22 mouse cellular contexts compared by ENCODE assay signal in the genomic region with DNA sequence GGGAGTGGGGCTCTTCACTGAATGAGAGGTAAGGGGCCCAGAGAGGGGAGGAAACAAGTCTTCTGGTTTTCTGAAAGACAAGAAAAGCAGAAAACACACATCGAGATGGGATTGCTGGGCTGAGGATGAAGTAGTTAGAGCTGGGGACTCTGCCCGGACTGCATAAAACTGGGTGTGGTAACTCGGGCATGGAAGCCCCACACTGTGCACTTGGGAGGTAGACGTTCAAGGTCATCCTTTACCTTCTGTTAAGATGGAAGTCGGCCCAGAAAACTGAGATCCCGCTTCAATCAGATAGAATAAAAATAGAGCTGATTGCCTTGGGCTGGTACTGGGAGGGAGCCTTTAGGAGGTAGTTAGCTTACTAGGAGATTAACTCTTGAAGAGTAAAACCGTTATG.
DNase-seq lines count a peak whose midpoint lies in the region; ATAC-seq and TF ChIP-seq lines count a peak whose summit lies in the region.
"Had no signal": no experiment of that assay in that cellular context is flagged by ENCODE, and none has a peak within 500 bp of the region (broad histone marks: within the 10 kb centered on the region; RNA-seq: fewer than 3 reads in every experiment).

No protein-coding gene starts in this region.

- H3K9me3 ChIP-seq in intestine, embryonic 15.5 days = no peaks in the 10 kb centered on the region
- no peaks in the 10 kb centered on the region for H3K9me3 ChIP-seq in intestine, postnatal 0 days (ENCODE audit: control insufficient read depth)
- H3K9me3 ChIP-seq in midbrain, postnatal 0 days (ENCODE audit: low read length) = no peaks in the 10 kb centered on the region
- H3K9me3 ChIP-seq: embryonic facial prominence, embryonic 12.5 days; embryonic facial prominence, embryonic 15.5 days; hindbrain, embryonic 12.5 days; hindbrain, embryonic 15.5 days had no signal

- no peaks in the 10 kb centered on the region for H3K27me3 ChIP-seq in intestine, embryonic 15.5 days (replicated peaks)
- H3K27me3 ChIP-seq in intestine, postnatal 0 days (replicated peaks; ENCODE audit: control insufficient read depth, insufficient read depth, low read length) = no peaks in the 10 kb centered on the region
- H3K27me3 ChIP-seq in midbrain, postnatal 0 days (ENCODE audit: insufficient read depth, low read length) = no peaks in the 10 kb centered on the region
- H3K27me3 ChIP-seq: embryonic facial prominence, embryonic 12.5 days; embryonic facial prominence, embryonic 15.5 days; hindbrain, embryonic 12.5 days; hindbrain, embryonic 15.5 days; Patski had no signal

- 60% methylated on average over 7 of the region's 7 CpGs for WGBS in intestine, embryonic 15.5 days
- WGBS in intestine, postnatal 0 days = 47% methylated on average over 7 of the region's 7 CpGs
- WGBS in midbrain, postnatal 0 days = 72% methylated on average over 7 of the region's 7 CpGs

- H3K4me2 ChIP-seq in intestine, embryonic 15.5 days (replicated peaks) = no peak overlapping the region
- no peak overlapping the region for H3K4me2 ChIP-seq in intestine, postnatal 0 days (replicated peaks; ENCODE audit: low read depth)
- H3K4me2 ChIP-seq in midbrain, postnatal 0 days (ENCODE audit: low read depth, low read length, poor library complexity, severe bottlenecking) = no peak overlapping the region
- H3K4me2 ChIP-seq: embryonic facial prominence, embryonic 12.5 days; embryonic facial prominence, embryonic 15.5 days; heart, embryonic 11.5 days; hindbrain, embryonic 12.5 days; hindbrain, embryonic 15.5 days had no signal

- H3K9ac ChIP-seq in intestine, embryonic 15.5 days = no peak overlapping the region
- no peak overlapping the region for H3K9ac ChIP-seq in intestine, postnatal 0 days (ENCODE audit: low read depth, low read length)
- no peak overlapping the region for H3K9ac ChIP-seq in midbrain, postnatal 0 days (replicated peaks; ENCODE audit: low read length, poor library complexity, severe bottlenecking)
- H3K9ac ChIP-seq: embryonic facial prominence, embryonic 12.5 days; embryonic facial prominence, embryonic 15.5 days; hindbrain, embryonic 12.5 days; hindbrain, embryonic 15.5 days had no signal

- no peak overlapping the region for H3K27ac ChIP-seq in intestine, embryonic 15.5 days
- H3K27ac ChIP-seq in intestine, postnatal 0 days (ENCODE audit: low read depth, low read length) = no peak overlapping the region
- no peak overlapping the region for H3K27ac ChIP-seq in midbrain, postnatal 0 days (ENCODE audit: low read depth, low read length)
- H3K27ac ChIP-seq: embryonic facial prominence, embryonic 12.5 days; embryonic facial prominence, embryonic 15.5 days; heart, adult 2 months; hindbrain, embryonic 12.5 days; hindbrain, embryonic 15.5 days had no signal

- H3K36me3 ChIP-seq in intestine, embryonic 15.5 days = no peaks in the 10 kb centered on the region
- no peaks in the 10 kb centered on the region for H3K36me3 ChIP-seq in intestine, postnatal 0 days (ENCODE audit: control insufficient read depth, insufficient read depth)
- H3K36me3 ChIP-seq in midbrain, postnatal 0 days (ENCODE audit: insufficient read depth, low read length) = no peaks in the 10 kb centered on the region
- H3K36me3 ChIP-seq: embryonic facial prominence, embryonic 12.5 days; embryonic facial prominence, embryonic 15.5 days; G1E; hindbrain, embryonic 12.5 days; hindbrain, embryonic 15.5 days had no signal

- H3K4me3 ChIP-seq in intestine, embryonic 15.5 days (replicated peaks) = no peak overlapping the region
- H3K4me3 ChIP-seq in intestine, postnatal 0 days (ENCODE audit: low read depth, low read length) = no peak overlapping the region
- H3K4me3 ChIP-seq in midbrain, postnatal 0 days (ENCODE audit: low read depth, low read length) = no peak overlapping the region
- H3K4me3 ChIP-seq: embryonic facial prominence, embryonic 12.5 days; embryonic facial prominence, embryonic 15.5 days; heart, adult 2 months; hindbrain, embryonic 12.5 days; hindbrain, embryonic 15.5 days had no signal

- H3K4me1 ChIP-seq in intestine, embryonic 15.5 days (replicated peaks) = peaks cover 15% of the 10 kb centered on the region
- H3K4me1 ChIP-seq in intestine, postnatal 0 days (replicated peaks; ENCODE audit: control insufficient read depth, insufficient read depth, low read length) = 0 out of 2 replicates have a peak, but pooled peaks cover 9% of the 10 kb centered on the region
- H3K4me1 ChIP-seq in midbrain, postnatal 0 days (ENCODE audit: insufficient read depth, low read length) = no peaks in the 10 kb centered on the region
- H3K4me1 ChIP-seq: hindbrain, embryonic 12.5 days had no signal

- ATAC-seq in intestine, embryonic 15.5 days = peak; percentile 54; the same call in 1 of the 2 replicates
- no peak for ATAC-seq in intestine, postnatal 0 days
- no peak for ATAC-seq in midbrain, postnatal 0 days (ENCODE audit: low FRiP score)
- ATAC-seq: activated CD4-positive, CD25-positive, alpha-beta regulatory T cell, adult 4 months; CD4-positive, CD25-positive, alpha-beta regulatory T cell, adult 4 months; forebrain, embryonic 14.5 days; Patski had no signal

- peak; percentile 34 to 69 for DNase-seq in cerebellum, postnatal 14 days
- no peak for DNase-seq in cerebellum, postnatal 4 days (ENCODE audit: low spot score in 2 of 2)
- peak; percentile 84 for DNase-seq in R1 (ENCODE audit: low read depth, low spot score)
- no peak for DNase-seq in midbrain, postnatal 0 days (ENCODE audit: low spot score)
- DNase-seq: adrenal gland, adult 8-10 months; adrenal gland, postnatal 25 days; gastrocnemius, postnatal 25 days; heart, adult 2 months; kidney, adult 18-20 months; kidney, adult 9 months had no signal

- TF ChIP-seq CTCF in intestine, postnatal 0 days (IDR thresholded peaks at IDR 0.05; ENCODE audit: low read depth) = no peak
- no peak for TF ChIP-seq CTCF in midbrain, postnatal 0 days (IDR thresholded peaks at IDR 0.05)

Comparison
In these comparisons a context has a peak if more than half of its experiments do, and no peak if none do; other contexts are left out.
1. DNase-seq: peak in cerebellum, postnatal 14 days (2 of 2) and R1 (single experiment); none in cerebellum, postnatal 4 days (0 of 2) and midbrain, postnatal 0 days (single experiment).